Mouse (Mus musculus) kidney, embryonic 14.5 days (tissue): ENCODE data around the gene Klhl18. TPM values are rescaled to one million over a fixed set of nuclear protein-coding genes. Genes with fewer than 3 reads are reported as not detected.

Source experiments
- ATAC-seq: fragments of 200-750 bp; cut with Nextera tagmentation; 2 replicates; pipeline ENCODE4 v1.8.0; 2017; ENCODE audit warnings: moderate number of reproducible peaks, mild to moderate bottlenecking, moderate TSS enrichment, moderate library complexity; ENCODE audit not compliant: low FRiP score, low TSS enrichment
- H3K27ac ChIP-seq: fragments of 300-500 bp; sonication (generic); 2 replicates; pipeline ENCODE4 v1.5.1; 2014; ENCODE audit warnings: low read depth, mild to moderate bottlenecking, low read length, moderate library complexity, mixed read lengths
- H3K27me3 ChIP-seq: fragments of 300-500 bp; sonication (generic); 2 replicates; pipeline ENCODE4 v1.6.1; 2014; ENCODE audit warnings: mild to moderate bottlenecking, low read length; ENCODE audit not compliant: control insufficient read depth, insufficient read depth
- H3K36me3 ChIP-seq: fragments of 300-500 bp; sonication (generic); 2 replicates; pipeline ENCODE4 v1.6.1; 2014; ENCODE audit warnings: low read length, mixed read lengths; ENCODE audit not compliant: control insufficient read depth, insufficient read depth
- H3K4me1 ChIP-seq: fragments of 300-500 bp; sonication (generic); 2 replicates; pipeline ENCODE4 v1.6.1; 2014; ENCODE audit warnings: low read length, mixed read lengths; ENCODE audit not compliant: control insufficient read depth, insufficient read depth
- H3K4me2 ChIP-seq: fragments of 300-500 bp; sonication (generic); replicated peaks from 2 replicates; pipeline ENCODE4 v1.6.1; 2014; ENCODE audit warnings: low read depth, mild to moderate bottlenecking, low read length
- H3K4me3 ChIP-seq: fragments of 300-500 bp; sonication (generic); 2 replicates; pipeline ENCODE4 v1.5.1; 2014; ENCODE audit warnings: mild to moderate bottlenecking, low read length
- H3K9ac ChIP-seq: fragments of 300-500 bp; sonication (generic); 2 replicates; pipeline ENCODE4 v1.6.1; 2014; ENCODE audit warnings: low read depth, mild to moderate bottlenecking, low read length, moderate library complexity
- H3K9me3 ChIP-seq: fragments of 300-500 bp; sonication (generic); 2 replicates; pipeline ENCODE4 v1.6.1; 2016; ENCODE audit warnings: low read length; ENCODE audit not compliant: control insufficient read depth
- WGBS: fragments of 180-500 bp; shearing (Covaris S2); extraction: QIAGEN DNeasy Blood & Tissue Kit; methylation state at CpG from one replicate; pipeline ENCODE4 v1.1.7; 2014; 5-methylcytosine and 5-hydroxymethylcytosine counted together
- polyA plus RNA-seq: library from polyadenylated mRNA; unstranded; fragments of >200 nt; fragmentation: Nextera tagmentation; extraction: Ambion mirVana; gene quantifications from 2 replicates; pipeline ENCODE4 v1.2.1, GENCODE M21; 2014

Klhl18 gene
- polyA plus RNA-seq, 1 experiment from 2014 or later = 10.5 TPM

DNA sequence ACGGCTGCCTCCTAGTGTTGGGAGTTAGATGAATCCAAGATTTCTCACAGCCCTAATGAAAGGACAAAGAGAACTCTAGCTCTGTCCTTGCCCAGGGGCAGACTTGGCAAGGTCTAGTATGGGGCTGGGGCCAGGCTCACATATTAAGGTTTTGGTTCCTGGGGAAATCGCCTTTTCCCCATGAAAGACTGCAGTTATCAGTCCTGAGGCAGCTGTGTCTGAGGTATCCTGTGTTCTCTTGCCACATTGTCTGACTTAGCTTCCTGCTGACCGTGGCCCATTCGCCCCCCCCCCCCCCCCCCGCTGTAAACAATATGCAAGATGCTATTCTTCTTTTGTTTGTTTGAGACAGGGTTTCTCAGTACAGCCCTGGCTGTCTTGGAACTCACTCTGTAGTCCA, 36.4 kb downstream of the Klhl18 start:
- WGBS = 76% methylated on average over 3 of the region's 5 CpGs
- no peak for ATAC-seq

DNA sequence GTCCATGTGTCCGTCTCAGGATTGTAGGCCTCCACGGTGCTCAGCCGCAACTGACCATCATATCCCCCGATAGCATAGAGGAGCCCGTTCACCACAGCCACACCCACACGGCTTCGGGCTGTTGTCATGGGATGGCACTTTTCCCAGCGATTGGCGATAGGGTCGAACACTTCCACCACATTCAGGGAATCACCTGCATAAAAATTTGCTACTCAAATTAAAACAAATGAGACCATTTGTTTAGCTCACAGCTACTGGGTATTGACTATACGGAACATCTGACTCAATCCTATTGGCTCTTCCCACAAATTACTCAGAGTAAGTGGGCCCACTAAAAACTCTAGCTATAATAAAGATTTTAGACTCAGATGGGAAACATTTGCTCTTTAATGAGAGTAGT, 40.5 kb downstream of the Klhl18 start:
- Histone ChIP-seq H3K36me3 (peaks cover 23% of the 10 kb centered on the region; the same call in 1 of the 2 replicates), H3K27ac (no peak overlapping the region), H3K9me3 (no peaks in the 10 kb centered on the region), H3K4me2 (no peak overlapping the region), H3K27me3 (no peaks in the 10 kb centered on the region), H3K4me1 (no peaks in the 10 kb centered on the region), H3K9ac (no peak overlapping the region), H3K4me3 (no peak overlapping the region)
- no peak for ATAC-seq
- WGBS = 93% methylated on average over 11 of the region's 11 CpGs

More for the DNA sequence above, 36.4 kb downstream of the Klhl18 start:
- Histone ChIP-seq H3K9ac (no peak overlapping the region), H3K27me3 (no peaks in the 10 kb centered on the region), H3K4me1 (no peaks in the 10 kb centered on the region), H3K4me2 (no peak overlapping the region), H3K9me3 (no peaks in the 10 kb centered on the region), H3K27ac (no peak overlapping the region), H3K4me3 (no peak overlapping the region), H3K36me3 (peaks cover 22% of the 10 kb centered on the region; the same call in 1 of the 2 replicates)

DNA sequence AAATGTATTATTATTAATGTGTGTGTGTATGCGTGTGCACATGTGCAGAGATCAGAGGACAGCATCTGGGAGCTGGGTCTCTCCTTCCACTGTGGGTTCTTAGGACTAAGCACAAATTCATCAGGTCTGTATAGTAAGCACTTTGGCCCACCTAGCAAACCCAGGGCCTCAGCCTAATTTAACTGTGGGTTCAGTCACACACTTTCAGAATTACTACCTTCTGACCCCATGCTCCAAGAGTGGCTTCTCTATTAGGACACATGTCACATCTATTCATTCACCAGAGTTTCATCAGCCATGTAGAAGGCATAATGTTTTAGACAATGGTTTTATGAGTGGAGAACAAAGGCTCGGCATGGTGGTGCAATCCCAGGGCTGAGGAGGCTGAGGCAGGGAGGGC, 43.4 kb downstream of the Klhl18 start:
- Histone ChIP-seq H3K9me3 (no peaks in the 10 kb centered on the region), H3K27me3 (no peaks in the 10 kb centered on the region), H3K4me3 (no peak overlapping the region), H3K9ac (no peak overlapping the region), H3K4me1 (no peaks in the 10 kb centered on the region), H3K4me2 (no peak overlapping the region), H3K36me3 (peaks cover 33% of the 10 kb centered on the region), H3K27ac (no peak overlapping the region)
- no peak for ATAC-seq
- WGBS = 96% methylated on average over 2 of the region's 2 CpGs

DNA sequence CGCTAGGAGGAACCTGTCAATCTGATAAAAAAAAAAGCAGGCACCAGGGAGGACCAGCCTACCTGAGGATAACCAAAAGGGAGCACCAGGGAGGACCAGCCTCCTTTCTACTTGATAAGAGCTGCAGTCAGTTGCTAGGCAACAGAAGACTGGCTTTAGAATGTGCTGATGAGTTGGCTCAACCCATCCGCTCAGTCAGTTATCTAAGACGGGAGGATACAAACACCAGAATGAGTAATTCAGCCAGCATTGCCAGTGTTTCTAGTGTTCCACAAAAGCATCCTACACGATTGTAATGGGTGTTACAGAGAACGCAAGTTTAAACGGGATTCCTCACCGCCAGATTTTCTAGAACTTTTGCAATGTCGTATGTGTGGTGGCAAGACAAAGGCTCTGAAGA, 45.3 kb downstream of the Klhl18 start:
- no peaks in the 10 kb centered on the region for H3K9me3 ChIP-seq
- ATAC-seq = no peak
- H3K27ac ChIP-seq = no peak overlapping the region
- H3K36me3 ChIP-seq = peaks cover 35% of the 10 kb centered on the region
- no peaks in the 10 kb centered on the region for H3K27me3 ChIP-seq
- H3K4me2 ChIP-seq = no peak overlapping the region
- no peaks in the 10 kb centered on the region for H3K4me1 ChIP-seq
- no peak overlapping the region for H3K4me3 ChIP-seq
- no peak overlapping the region for H3K9ac ChIP-seq
- WGBS = 89% methylated on average over 8 of the region's 8 CpGs

DNA sequence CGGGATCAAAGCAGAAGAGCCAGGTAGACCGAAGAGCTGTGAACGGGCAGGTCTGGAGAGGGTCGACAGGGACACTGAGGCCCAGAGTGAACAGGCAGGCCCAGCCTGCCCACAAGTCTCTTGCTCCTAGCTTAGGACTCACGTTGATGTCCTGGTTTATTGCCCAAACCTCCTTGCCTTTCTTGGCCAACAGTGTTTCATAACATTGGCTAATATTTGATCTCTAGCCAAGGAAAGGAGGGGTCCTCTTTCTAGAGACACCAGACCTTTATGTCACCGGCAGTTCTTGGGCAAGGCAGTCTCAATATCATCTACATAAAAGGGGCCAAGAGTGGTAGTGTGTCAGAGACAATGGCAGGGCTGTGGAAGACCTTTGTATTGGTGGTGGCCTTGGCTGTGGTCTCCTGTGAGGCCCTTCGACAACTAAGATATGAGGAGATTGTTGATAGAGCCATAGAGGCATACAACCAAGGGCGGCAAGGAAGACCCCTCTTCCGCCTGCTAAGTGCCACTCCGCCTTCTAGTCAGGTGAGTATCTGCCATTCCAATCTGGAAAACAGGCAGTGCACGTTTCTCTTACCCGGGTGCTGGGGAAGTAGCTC, 56.9 kb downstream of the Klhl18 start, which contains the start of gene Ngp:
Ngp (plus strand) TSS at position 237 of the 602 bp plus-strand sequence.
- 90% methylated on average over 12 of the region's 12 CpGs for WGBS

DNA sequence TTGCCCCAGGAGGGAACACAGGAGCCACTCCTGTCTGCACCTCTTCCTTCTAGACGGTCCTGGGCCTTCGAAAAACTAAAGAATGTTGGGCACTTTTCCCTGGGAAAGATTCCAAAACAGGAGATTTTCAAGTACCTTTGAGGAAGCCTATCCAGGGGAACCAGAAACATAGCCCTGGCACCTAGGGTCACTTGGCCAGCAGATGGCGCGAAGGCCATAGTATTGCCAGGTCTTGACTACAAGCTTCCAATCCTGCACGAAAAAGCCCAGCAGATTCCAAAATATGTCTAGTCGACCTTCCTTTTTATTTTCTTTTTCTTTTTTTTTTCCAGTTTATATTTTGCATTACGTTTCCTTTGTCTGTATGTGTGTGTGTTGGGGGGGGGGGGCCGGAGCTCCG, 62.7 kb downstream of the Klhl18 start:
- no peaks in the 10 kb centered on the region for H3K36me3 ChIP-seq
- H3K4me3 ChIP-seq = no peak overlapping the region
- no peaks in the 10 kb centered on the region for H3K27me3 ChIP-seq
- ATAC-seq = no peak
- H3K4me1 ChIP-seq = peaks cover 1% of the 10 kb centered on the region; the same call in 1 of the 2 replicates
- no peak overlapping the region for H3K9ac ChIP-seq
- no peak overlapping the region for H3K4me2 ChIP-seq
- H3K27ac ChIP-seq = no peak overlapping the region
- H3K9me3 ChIP-seq = no peaks in the 10 kb centered on the region
- WGBS = 52% methylated on average over 9 of the region's 9 CpGs

More for the DNA sequence above, 56.9 kb downstream of the Klhl18 start, which contains the start of gene Ngp:
- no peak within 1 kb of the TSS for H3K9ac ChIP-seq
- no peaks in the 10 kb centered on the region for H3K9me3 ChIP-seq
- no peak for ATAC-seq
- H3K4me2 ChIP-seq = no peak within 1 kb of the TSS
- H3K4me1 ChIP-seq = no peaks in the 10 kb centered on the region
- no peak within 1 kb of the TSS for H3K27ac ChIP-seq
- no peaks in the 10 kb centered on the region for H3K36me3 ChIP-seq
- H3K27me3 ChIP-seq = no peaks in the 10 kb centered on the region
- no peak within 1 kb of the TSS for H3K4me3 ChIP-seq

DNA sequence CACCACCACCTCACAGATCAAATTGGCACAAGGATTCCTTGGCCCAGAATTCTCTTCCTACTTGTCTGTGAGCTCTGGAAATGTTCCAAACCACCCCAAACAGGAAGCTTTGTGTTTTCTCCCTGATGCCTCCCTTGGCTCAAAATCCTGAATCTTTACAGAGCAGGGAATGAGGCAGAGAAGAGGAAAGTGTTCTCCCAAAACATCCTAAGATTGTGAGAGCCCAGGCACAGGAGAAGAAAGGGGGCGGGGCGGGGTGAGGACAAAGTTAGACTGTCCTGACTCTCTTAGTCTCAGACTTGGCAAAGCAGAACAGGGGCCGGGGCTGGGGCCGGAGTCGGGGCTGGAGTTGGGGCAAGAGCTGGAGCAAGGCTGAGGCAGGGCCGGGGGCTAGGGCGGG, 63.6 kb downstream of the Klhl18 start:
- H3K9me3 ChIP-seq = no peaks in the 10 kb centered on the region
- H3K9ac ChIP-seq = no peak overlapping the region
- H3K27me3 ChIP-seq = no peaks in the 10 kb centered on the region
- H3K4me3 ChIP-seq = no peak overlapping the region
- 80% methylated on average over 7 of the region's 7 CpGs for WGBS
- ATAC-seq = no peak
- H3K27ac ChIP-seq = no peak overlapping the region
- no peaks in the 10 kb centered on the region for H3K36me3 ChIP-seq
- peaks cover 5% of the 10 kb centered on the region; the same call in 1 of the 2 replicates for H3K4me1 ChIP-seq
- H3K4me2 ChIP-seq = no peak overlapping the region

DNA sequence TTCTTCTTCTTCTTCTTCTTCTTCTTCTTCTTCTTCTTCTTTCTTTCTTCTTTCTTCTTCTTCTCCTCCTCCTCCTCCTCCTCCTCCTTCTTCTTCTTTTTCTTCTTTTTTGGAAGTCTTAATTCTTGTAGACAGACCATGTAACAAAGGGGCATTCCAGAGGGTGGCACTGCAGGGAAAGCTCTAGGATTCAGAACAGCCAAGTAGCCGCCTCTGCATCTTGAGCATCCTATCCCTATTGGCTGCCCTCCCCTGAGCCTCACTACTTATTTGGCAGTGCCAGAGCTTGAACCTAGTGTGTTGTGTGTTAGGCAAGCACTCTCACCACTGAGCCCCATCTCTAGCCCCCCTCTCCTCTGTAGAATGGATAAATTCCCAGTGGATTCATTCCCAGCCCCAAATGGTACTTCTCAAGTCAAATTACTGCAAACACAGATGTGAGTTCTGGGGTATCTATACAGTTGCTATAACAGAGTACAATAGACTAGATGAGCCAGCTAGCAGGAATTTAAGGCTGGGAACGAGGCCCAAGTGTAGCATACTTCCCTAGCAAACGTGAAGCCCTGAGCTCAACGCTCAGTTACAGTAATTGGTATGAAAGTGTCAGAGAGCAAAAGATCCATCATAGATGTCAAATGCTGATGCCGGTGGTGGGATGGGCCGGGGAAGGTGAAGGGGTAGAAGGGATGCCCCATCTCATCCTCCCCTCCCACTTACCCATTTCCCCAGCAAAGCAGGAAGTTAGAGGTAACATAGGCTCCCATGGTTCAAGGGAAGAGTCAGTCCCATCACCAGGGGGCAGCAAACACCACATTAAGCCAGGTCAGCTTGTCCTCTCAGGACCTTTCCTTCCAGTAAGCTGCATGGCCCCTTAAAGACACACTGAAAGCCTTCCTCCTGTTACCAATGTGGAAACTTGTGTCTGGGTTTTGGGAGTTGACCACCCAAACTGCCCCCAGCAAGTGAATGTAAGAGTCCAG, 65.3 kb downstream of the Klhl18 start:
- no peak overlapping the region for H3K27ac ChIP-seq
- H3K9me3 ChIP-seq = no peaks in the 10 kb centered on the region
- H3K4me1 ChIP-seq = peaks cover 11% of the 10 kb centered on the region
- no peak overlapping the region for H3K4me2 ChIP-seq
- 0 out of 2 replicates have a peak, but pooled peaks have one; percentile 30 for ATAC-seq
- H3K27me3 ChIP-seq = no peaks in the 10 kb centered on the region
- no peak overlapping the region for H3K9ac ChIP-seq
- WGBS = 41% methylated on average over 6 of the region's 6 CpGs
- H3K36me3 ChIP-seq = no peaks in the 10 kb centered on the region
- H3K4me3 ChIP-seq = no peak overlapping the region
